Mouse (Mus musculus) monocyte, adult 5-6 weeks (primary cell): ENCODE measurements around the gene Alg14. TPM values are rescaled to one million over a fixed set of nuclear protein-coding genes. Genes with fewer than 3 reads are reported as not detected.

ENCODE experiments used
- ATAC-seq: fragments of 153-309, 156-312 bp; replicated peaks from 2 replicates; pipeline ENCODE4 v1.8.0; 2017; ENCODE audit warnings: mild to moderate bottlenecking; ENCODE audit not compliant: low TSS enrichment, insufficient number of reproducible peaks, severe bottlenecking, poor library complexity, low FRiP score
- total RNA-seq: library from RNA; stranded (forward); fragments of 200-1000, 200-491, 200-594 nt; gene quantifications from 3 replicates; pipeline ENCODE4 v1.2.3, GENCODE M21; 2017

The Alg14 gene
- total RNA-seq, 1 experiment from 2014 or later: 6.5 TPM

GRCm38 (mm10) chr3:121272577-121272976 is 19.0 kb upstream of the Alg14 start:
- no peak for ATAC-seq

DNA sequence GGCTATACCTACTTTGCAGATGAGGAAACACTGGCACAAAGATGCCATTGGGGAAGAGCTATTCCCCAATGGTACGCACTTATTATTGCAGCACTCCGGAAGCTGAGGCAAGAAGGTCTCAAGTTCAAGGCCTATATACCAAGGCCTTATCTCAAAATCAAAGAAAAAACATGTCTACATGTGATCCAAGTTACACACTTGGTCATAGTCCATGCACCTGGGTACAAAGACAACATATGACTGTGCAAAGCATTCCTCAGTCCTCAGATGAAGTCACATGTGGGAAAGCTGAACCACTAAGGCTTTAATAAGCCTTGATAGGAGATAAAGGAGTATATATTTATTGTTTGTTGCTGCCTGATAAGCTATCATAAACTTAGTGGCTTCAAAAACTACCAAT is 17.6 kb upstream of the Alg14 start:
- no peak for ATAC-seq

GRCm38 (mm10) chr3:121277009-121277408 is 14.6 kb upstream of the Alg14 start:
- no peak for ATAC-seq

DNA sequence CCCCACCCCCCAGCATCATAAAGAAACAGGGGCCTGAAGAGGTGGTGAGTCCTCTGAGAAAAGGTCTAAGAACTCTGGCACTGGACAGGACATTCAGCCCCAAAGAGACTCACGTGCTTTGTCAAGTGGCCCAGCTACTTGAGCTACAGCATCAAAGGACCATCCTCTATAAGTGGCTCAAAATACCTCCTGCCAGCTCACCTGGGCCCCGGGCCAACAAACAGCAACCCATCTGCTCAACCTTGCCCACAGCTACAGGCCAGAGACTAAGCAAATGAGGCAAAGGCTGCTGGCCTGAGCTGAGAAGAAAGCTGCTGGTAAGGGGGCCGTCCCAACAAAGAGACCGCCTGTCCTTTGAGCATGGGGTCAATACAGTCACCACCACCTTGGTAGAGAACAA is 14.0 kb upstream of the Alg14 start:
- ATAC-seq: no peak

GRCm38 (mm10) chr3:121279679-121280078 is 11.9 kb upstream of the Alg14 start:
- ATAC-seq: no peak

- no peak for ATAC-seq
Measured at GRCm38 (mm10) chr3:121282998-121283397, 8.6 kb upstream of the Alg14 start, which contains the start of gene Tmem56. Tmem56 (minus strand) TSS chr3:121283098.

GRCm38 (mm10) chr3:121285219-121285618 is 6.4 kb upstream of the Alg14 start:
- ATAC-seq: no peak

GRCm38 (mm10) chr3:121287151-121287550 is 4.4 kb upstream of the Alg14 start:
- ATAC-seq: no peak

GRCm38 (mm10) chr3:121290681-121291080 is 892 bp upstream of the Alg14 start:
- no peak for ATAC-seq

- no peak for ATAC-seq
Measured at GRCm38 (mm10) chr3:121291225-121291559, 381 bp upstream of the Alg14 start.

GRCm38 (mm10) chr3:121294200-121294599 is 2.6 kb downstream of the Alg14 start:
- ATAC-seq: no peak

DNA sequence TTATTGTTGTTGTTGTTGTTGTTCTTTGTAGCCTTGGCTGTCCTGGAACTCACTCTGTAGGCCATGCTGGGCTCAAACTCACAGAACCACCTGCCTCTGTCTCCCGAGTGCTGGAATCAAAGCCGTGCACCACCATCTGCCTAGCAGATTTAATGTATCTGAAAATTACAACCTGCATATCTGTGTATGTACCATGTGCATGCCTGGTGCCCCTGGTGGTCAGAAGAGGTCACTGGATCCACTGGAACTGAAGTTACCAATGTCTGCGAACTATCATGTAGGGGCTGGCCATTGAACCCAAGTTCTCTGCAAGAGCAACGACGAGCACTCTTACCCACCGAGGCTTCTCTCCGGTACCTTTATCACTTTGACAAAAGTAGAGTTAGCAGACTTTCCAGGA is 15.1 kb downstream of the Alg14 start:
- no peak for ATAC-seq

GRCm38 (mm10) chr3:121307532-121308234 is 16.1 kb downstream of the Alg14 start:
- ATAC-seq: peak; percentile 93

DNA sequence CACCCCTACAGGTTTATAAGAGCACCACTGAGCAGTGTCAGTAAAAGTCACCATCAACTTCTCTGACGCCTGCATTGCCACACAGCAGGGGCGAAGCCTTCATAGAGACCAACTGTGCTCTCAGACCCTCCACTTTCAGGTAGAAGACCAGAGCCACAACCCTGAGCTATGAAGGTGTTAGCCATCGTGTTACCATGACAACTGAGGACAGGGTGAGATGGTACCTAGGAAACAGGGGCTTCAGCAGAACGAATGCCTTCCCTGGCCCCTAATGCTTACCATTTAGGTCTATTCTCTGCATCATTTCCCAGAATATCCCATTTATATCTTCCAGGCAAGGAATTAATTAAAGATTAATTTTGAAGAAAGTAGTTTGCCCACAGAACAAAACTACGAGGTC is 17.4 kb downstream of the Alg14 start:
- no peak for ATAC-seq

DNA sequence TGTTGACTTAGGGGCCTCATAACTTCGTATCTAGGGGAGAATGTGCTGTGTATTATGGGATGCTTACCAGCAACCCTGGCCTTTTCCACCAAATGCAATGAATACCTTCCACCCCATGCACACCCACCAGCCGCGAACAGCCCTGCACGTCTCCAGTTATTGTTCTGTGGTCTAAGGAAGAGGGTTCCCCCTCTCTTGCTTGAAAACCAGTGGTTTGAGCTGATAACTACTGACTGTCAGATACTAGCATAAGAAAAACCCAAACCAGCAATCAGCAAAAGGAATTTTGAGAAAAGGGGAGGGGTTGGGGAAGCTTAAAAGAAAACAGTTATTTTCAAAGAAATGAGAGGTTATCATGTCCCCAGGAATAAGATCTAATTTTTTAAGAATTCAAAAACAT is 17.9 kb downstream of the Alg14 start:
- no peak for ATAC-seq

- ATAC-seq: no peak
Measured at GRCm38 (mm10) chr3:121309896-121310714, 18.5 kb downstream of the Alg14 start.

- no peak for ATAC-seq
Measured at GRCm38 (mm10) chr3:121312426-121312825, 20.9 kb downstream of the Alg14 start.

GRCm38 (mm10) chr3:121312979-121313378 is 21.4 kb downstream of the Alg14 start:
- no peak for ATAC-seq

DNA sequence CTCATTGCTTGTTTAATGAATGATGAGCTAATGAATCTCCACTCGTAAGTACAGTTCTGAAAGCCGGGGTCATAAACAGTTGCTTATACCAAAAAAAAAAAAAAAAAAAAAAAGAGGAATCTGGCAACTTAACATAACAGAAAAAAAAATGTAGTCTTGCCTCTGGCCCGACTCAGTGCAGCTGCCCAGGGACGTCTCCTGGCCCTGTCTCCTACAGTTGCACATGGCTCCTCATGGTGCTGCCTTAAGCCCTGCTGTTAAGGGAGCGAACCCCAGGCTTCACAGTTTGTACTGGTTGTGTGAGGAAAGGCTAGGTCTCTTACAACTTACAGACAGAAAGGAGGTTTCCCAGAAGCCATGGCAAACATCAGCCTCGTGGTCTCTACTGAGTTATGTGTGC is 22.6 kb downstream of the Alg14 start:
- ATAC-seq: no peak

DNA sequence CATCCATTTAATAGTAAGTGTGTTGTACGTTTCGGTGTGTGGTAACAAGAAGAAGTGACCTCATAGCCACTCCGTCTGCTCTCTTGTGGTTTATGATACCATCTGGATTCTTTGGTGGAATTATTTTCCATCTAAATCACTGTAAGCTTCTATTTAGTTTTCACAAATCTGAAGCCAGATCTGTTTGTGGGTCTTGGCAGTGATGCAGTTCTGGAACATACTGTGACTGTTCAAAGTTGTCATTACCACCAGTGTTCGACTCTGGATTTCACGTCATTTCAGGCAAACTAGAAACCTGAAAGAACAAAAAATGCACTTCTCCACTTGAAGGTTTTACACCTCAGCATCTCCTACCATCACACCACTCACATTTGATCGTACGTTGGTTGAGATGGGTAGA is 23.9 kb downstream of the Alg14 start:
- ATAC-seq: no peak
